Mouse (Mus musculus): ENCODE results near the gene Lrrc4b. TPM values are rescaled to one million over a fixed set of nuclear protein-coding genes. Genes with fewer than 3 reads are reported as not detected.

Gene Lrrc4b
- polyA plus RNA-seq, 2 experiments, result 1.6 to 15.3 TPM

DNA sequence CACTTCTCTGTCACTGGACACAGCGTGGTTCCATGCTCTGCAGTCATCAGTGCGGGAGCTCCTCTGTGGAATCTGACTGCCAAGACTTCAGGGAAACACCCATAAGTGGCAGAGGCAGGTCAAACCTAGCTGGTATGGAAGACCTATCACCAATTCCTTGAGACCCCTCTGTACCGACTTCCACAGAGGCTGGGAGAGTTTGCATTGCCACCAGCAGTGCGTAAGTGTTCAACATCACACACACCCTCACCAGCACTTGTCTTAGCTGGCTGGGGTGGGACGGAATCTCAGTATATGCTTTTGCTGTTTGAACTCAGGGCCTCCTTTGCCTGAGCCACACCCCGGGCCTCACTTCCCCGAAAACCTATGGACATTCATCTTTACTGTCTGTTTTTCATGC is 59.1 kb downstream of the Lrrc4b start:
- Histone ChIP-seq H3K4me3 (replicated peaks; ENCODE audit: low read length) (no peak overlapping the region), H3K4me2 (replicated peaks; ENCODE audit: low read depth, low read length, severe bottlenecking) (no peak overlapping the region), H3K36me3 (ENCODE audit: control insufficient read depth, insufficient read depth, low read length) (peaks cover 49% of the 10 kb centered on the region), H3K9me3 (ENCODE audit: control insufficient read depth, low read length) (no peaks in the 10 kb centered on the region), H3K27me3 (ENCODE audit: control insufficient read depth, insufficient read depth, low read length) (no peaks in the 10 kb centered on the region), H3K27ac (replicated peaks; ENCODE audit: low read depth, low read length) (no peak overlapping the region), H3K4me1 (ENCODE audit: control insufficient read depth, insufficient read depth, low read length) (no peaks in the 10 kb centered on the region), H3K9ac (ENCODE audit: low read depth, low read length, severe bottlenecking) (no peak overlapping the region)
- TF ChIP-seq POLR2A (IDR thresholded peaks at IDR 0.05; ENCODE audit: borderline replicate concordance, extremely low read depth, insufficient read depth, insufficient read length), result no peak
- ATAC-seq (ENCODE audit: low FRiP score, low read depth) (no peak), DNase-seq (ENCODE audit: low spot score) (no peak)
- WGBS, result 85% methylated on average over 7 of the region's 7 CpGs

DNA sequence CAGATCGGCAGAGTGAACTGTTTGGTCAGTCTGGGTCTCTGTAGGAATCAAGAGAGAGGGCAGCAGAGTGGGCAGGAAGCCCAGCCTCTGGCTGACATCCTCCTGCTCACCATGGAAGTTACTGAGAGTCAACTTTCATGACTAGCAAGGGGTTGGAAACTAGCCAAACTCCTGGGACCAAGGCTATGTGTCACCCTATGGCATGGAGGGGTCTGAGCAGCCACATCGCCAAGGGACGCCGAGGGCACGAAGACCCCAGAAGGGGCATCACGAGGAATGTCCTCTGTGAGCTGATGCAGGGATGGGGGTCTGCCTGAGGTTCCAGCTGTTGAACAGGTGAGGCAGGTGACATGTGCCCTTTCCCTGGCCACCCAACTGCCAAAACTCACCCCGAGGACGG is 59.7 kb downstream of the Lrrc4b start:
- no peak overlapping the region for H3K27ac ChIP-seq (replicated peaks; ENCODE audit: low read depth, low read length)
- H3K9ac ChIP-seq (ENCODE audit: low read depth, low read length, severe bottlenecking), result no peak overlapping the region
- DNase-seq (ENCODE audit: low spot score), result no peak
- no peak overlapping the region for H3K4me2 ChIP-seq (replicated peaks; ENCODE audit: low read depth, low read length, severe bottlenecking)
- H3K4me1 ChIP-seq (ENCODE audit: control insufficient read depth, insufficient read depth, low read length), result no peaks in the 10 kb centered on the region
- no peaks in the 10 kb centered on the region for H3K27me3 ChIP-seq (ENCODE audit: control insufficient read depth, insufficient read depth, low read length)
- no peak for ATAC-seq (ENCODE audit: low FRiP score, low read depth)
- no peak for TF ChIP-seq POLR2A (IDR thresholded peaks at IDR 0.05; ENCODE audit: borderline replicate concordance, extremely low read depth, insufficient read depth, insufficient read length)
- WGBS, result 88% methylated on average over 8 of the region's 8 CpGs
- no peaks in the 10 kb centered on the region for H3K9me3 ChIP-seq (ENCODE audit: control insufficient read depth, low read length)
- peaks cover 52% of the 10 kb centered on the region for H3K36me3 ChIP-seq (ENCODE audit: control insufficient read depth, insufficient read depth, low read length)
- H3K4me3 ChIP-seq (replicated peaks; ENCODE audit: low read length), result no peak overlapping the region

DNA sequence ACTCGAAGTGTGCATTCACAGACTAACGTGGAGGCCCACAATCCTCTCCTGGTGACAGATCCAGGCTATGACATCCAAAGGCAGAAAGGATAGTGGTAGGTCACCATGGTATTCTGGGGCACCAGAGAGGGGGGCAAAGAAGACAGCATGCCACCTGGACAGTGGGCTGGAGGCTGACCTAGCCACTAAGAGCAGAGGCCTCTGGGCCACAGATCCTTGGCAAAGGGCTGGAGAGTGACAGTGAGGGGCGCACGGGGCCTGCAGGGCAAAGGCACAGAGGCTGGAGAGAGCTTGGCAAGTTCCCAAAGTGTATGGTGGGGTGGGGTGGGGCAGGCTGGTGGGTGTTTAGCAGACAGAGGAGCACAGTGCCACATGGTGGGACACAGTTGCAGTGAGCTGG is 61.5 kb downstream of the Lrrc4b start:
- H3K9me3 ChIP-seq (ENCODE audit: control insufficient read depth, low read length), result no peaks in the 10 kb centered on the region
- H3K9ac ChIP-seq (ENCODE audit: low read depth, low read length, severe bottlenecking), result no peak overlapping the region
- peaks cover 59% of the 10 kb centered on the region for H3K36me3 ChIP-seq (ENCODE audit: control insufficient read depth, insufficient read depth, low read length)
- no peak overlapping the region for H3K4me2 ChIP-seq (replicated peaks; ENCODE audit: low read depth, low read length, severe bottlenecking)
- no peak overlapping the region for H3K4me3 ChIP-seq (replicated peaks; ENCODE audit: low read length)
- H3K27me3 ChIP-seq (ENCODE audit: control insufficient read depth, insufficient read depth, low read length), result no peaks in the 10 kb centered on the region
- WGBS, result 92% methylated on average over 4 of the region's 4 CpGs
- TF ChIP-seq POLR2A (IDR thresholded peaks at IDR 0.05; ENCODE audit: borderline replicate concordance, extremely low read depth, insufficient read depth, insufficient read length), result no peak
- H3K4me1 ChIP-seq (ENCODE audit: control insufficient read depth, insufficient read depth, low read length), result peaks cover 2% of the 10 kb centered on the region; the same call in 1 of the 2 replicates
- DNase-seq (ENCODE audit: low spot score) (no peak), ATAC-seq (ENCODE audit: low FRiP score, low read depth) (no peak)
- H3K27ac ChIP-seq (replicated peaks; ENCODE audit: low read depth, low read length), result no peak overlapping the region

DNA sequence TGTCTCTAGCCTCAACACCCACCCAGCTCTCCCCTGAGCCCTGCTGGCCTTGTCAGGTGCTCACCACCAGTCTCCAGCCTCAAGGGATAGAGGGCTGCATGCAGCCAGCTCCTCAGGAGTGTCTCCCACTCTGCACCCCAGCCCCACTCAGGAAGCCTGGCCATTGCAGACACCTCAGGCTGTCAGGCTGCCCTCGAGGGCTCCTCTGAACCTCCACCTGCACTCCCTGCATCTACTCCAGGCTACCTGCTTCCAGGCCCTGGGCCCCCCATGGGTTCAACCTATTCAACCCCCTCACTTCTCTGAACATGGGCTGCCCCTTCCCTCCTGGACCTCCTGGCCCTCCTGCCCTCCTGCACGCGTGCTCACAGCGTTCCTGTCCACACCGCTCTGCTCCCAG is 62.6 kb downstream of the Lrrc4b start:
- DNase-seq (ENCODE audit: low spot score) (no peak), ATAC-seq (ENCODE audit: low FRiP score, low read depth) (no peak)
- Histone ChIP-seq H3K4me3 (replicated peaks; ENCODE audit: low read length) (no peak overlapping the region), H3K9me3 (ENCODE audit: control insufficient read depth, low read length) (no peaks in the 10 kb centered on the region), H3K36me3 (ENCODE audit: control insufficient read depth, insufficient read depth, low read length) (peaks cover 59% of the 10 kb centered on the region), H3K4me2 (replicated peaks; ENCODE audit: low read depth, low read length, severe bottlenecking) (no peak overlapping the region), H3K9ac (ENCODE audit: low read depth, low read length, severe bottlenecking) (no peak overlapping the region), H3K27ac (replicated peaks; ENCODE audit: low read depth, low read length) (no peak overlapping the region), H3K27me3 (ENCODE audit: control insufficient read depth, insufficient read depth, low read length) (no peaks in the 10 kb centered on the region), H3K4me1 (ENCODE audit: control insufficient read depth, insufficient read depth, low read length) (peaks cover 6% of the 10 kb centered on the region; the same call in 1 of the 2 replicates)
- 98% methylated on average over 5 of the region's 5 CpGs for WGBS
- no peak for TF ChIP-seq POLR2A (IDR thresholded peaks at IDR 0.05; ENCODE audit: borderline replicate concordance, extremely low read depth, insufficient read depth, insufficient read length)

DNA sequence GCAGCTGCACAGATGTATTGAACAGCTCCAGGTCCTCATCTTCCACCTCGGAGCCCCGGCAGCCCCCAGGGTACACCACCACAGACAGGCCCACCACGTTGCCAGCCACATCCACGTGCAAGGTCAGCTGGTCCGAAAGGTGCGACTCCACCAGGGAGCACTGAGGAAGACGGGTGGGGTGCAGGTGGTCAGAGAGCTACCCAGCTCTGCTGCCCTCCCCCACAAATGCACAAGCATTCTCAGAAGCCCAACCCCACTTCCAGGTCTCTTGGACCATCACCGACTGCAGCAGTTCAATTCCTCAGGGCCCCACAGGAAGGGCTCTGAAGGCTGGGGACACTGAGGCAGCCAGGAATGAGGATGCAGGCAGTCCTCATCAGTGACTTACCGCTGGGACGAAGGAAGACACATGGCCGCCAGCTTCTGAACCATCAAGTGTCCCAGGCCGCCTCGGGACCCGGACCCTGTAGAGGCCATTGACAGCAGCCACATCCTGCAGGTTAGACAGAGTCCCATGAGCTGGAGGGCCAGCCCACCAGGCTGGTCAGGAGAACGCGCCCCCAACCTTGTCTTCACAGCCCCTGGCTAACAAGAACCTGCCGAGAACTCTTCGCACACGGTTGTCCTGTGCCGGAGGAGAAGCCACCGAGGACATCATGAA is 63.5 kb downstream of the Lrrc4b start:
- WGBS, result 92% methylated on average over 21 of the region's 21 CpGs
- peaks cover 59% of the 10 kb centered on the region for H3K36me3 ChIP-seq (ENCODE audit: control insufficient read depth, insufficient read depth, low read length)
- no peak overlapping the region for H3K9ac ChIP-seq (ENCODE audit: low read depth, low read length, severe bottlenecking)
- ATAC-seq (ENCODE audit: low FRiP score, low read depth) (no peak), DNase-seq (ENCODE audit: low spot score) (no peak)
- no peak overlapping the region for H3K4me3 ChIP-seq (replicated peaks; ENCODE audit: low read length)
- no peak for TF ChIP-seq POLR2A (IDR thresholded peaks at IDR 0.05; ENCODE audit: borderline replicate concordance, extremely low read depth, insufficient read depth, insufficient read length)
- H3K27me3 ChIP-seq (ENCODE audit: control insufficient read depth, insufficient read depth, low read length), result no peaks in the 10 kb centered on the region
- no peak overlapping the region for H3K4me2 ChIP-seq (replicated peaks; ENCODE audit: low read depth, low read length, severe bottlenecking)
- H3K27ac ChIP-seq (replicated peaks; ENCODE audit: low read depth, low read length), result no peak overlapping the region
- H3K9me3 ChIP-seq (ENCODE audit: control insufficient read depth, low read length), result no peaks in the 10 kb centered on the region
- peaks cover 11% of the 10 kb centered on the region; the same call in 1 of the 2 replicates for H3K4me1 ChIP-seq (ENCODE audit: control insufficient read depth, insufficient read depth, low read length)
